Mouse (Mus musculus): Measurements from ENCODE around the gene 4930595D18Rik.

DNA sequence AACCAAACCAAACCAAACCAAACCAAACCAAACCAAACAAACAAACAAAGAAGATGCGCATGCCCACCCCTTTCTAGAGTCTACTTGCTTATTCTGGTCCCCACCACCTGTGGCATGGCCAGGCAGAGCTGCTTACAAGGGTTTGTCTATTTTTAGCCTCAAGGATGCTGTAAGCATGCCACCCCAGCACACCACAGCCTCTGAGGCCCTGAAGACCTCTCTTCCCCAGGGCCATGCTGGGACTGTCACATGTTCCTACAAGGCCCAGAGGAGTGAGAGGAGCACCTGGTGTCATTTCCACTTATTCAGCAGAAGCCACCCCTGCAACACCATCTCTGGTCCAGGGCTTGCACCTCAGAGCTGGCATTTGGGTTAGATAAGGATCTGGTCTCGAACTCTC lies 39.7 kb downstream of the 4930595D18Rik start:
- TF ChIP-seq CTCF (IDR thresholded peaks at IDR 0.05; ENCODE audit: extremely low read depth, insufficient read depth, low read length), result no peak
- TF ChIP-seq POLR2A (IDR thresholded peaks at IDR 0.05; ENCODE audit: extremely low read depth, insufficient read depth, low read length), result no peak

All from cortical plate, adult 2 months (tissue).